Comparison of ENCODE assay signal across 8 mouse cellular contexts in genomic region chr8:12502321-12502775, GRCm38 (mm10).
DNase-seq lines count a peak whose midpoint lies in the region; ATAC-seq lines count a peak whose summit lies in the region.

No protein-coding gene starts in this region.

- intact Hi-C loops in heart, postnatal 36 days (cut with DNase I) = no loop called here

- H3K4me2 ChIP-seq in heart, embryonic 13.5 days = peak overlapping the region; percentile 73
- H3K4me2 ChIP-seq in kidney, embryonic 16.5 days (replicated peaks; ENCODE audit: low read depth, low read length) = peak overlapping the region; percentile 50
- peak overlapping the region; percentile 51 for H3K4me2 ChIP-seq in midbrain, embryonic 15.5 days

- peaks cover 96% of the 10 kb centered on the region for H3K27me3 ChIP-seq in heart, embryonic 13.5 days (replicated peaks)
- peaks cover 99% of the 10 kb centered on the region for H3K27me3 ChIP-seq in embryonic facial prominence, embryonic 10.5 days (replicated peaks; ENCODE audit: low read depth, poor library complexity, severe bottlenecking)
- peaks cover 79% of the 10 kb centered on the region for H3K27me3 ChIP-seq in kidney, embryonic 16.5 days (ENCODE audit: insufficient read depth, low read length)
- H3K27me3 ChIP-seq in midbrain, embryonic 15.5 days (replicated peaks) = peaks cover 14% of the 10 kb centered on the region

- peaks cover 13% of the 10 kb centered on the region for H3K4me1 ChIP-seq in heart, embryonic 13.5 days
- peaks cover 54% of the 10 kb centered on the region for H3K4me1 ChIP-seq in embryonic facial prominence, embryonic 10.5 days
- H3K4me1 ChIP-seq in kidney, embryonic 16.5 days (ENCODE audit: insufficient read depth, low read length) = peaks cover 9% of the 10 kb centered on the region; the same call in 1 of the 2 replicates
- H3K4me1 ChIP-seq in midbrain, embryonic 15.5 days = peaks cover 32% of the 10 kb centered on the region

- under 1% methylated on average over 22 of the region's 22 CpGs for WGBS in heart, embryonic 13.5 days
- under 1% methylated on average over 22 of the region's 22 CpGs for whole genome bisulfite sequencing in embryonic facial prominence, embryonic 10.5 days
- WGBS in kidney, embryonic 16.5 days = under 1% methylated on average over 22 of the region's 22 CpGs
- WGBS in midbrain, embryonic 15.5 days = 1% methylated on average over 22 of the region's 22 CpGs

- ATAC-seq in heart, embryonic 13.5 days (ENCODE audit: extremely low read depth, insufficient number of reproducible peaks, low FRiP score, low TSS enrichment) = no peak
- peak; percentile 44; the same call in 1 of the 2 replicates for ATAC-seq in kidney, embryonic 16.5 days (ENCODE audit: low FRiP score, low TSS enrichment)
- peak; percentile 77 for ATAC-seq in midbrain, embryonic 15.5 days (replicated peaks)

- peak overlapping the region; percentile 46 for H3K4me3 ChIP-seq in heart, embryonic 13.5 days
- peak overlapping the region; percentile 48 for H3K4me3 ChIP-seq in embryonic facial prominence, embryonic 10.5 days
- H3K4me3 ChIP-seq in kidney, embryonic 16.5 days (ENCODE audit: low read length) = peak overlapping the region; percentile 31
- peak overlapping the region; percentile 28 for H3K4me3 ChIP-seq in midbrain, embryonic 15.5 days

- H3K36me3 ChIP-seq in heart, embryonic 13.5 days = no peaks in the 10 kb centered on the region
- H3K36me3 ChIP-seq in embryonic facial prominence, embryonic 10.5 days (replicated peaks) = no peaks in the 10 kb centered on the region
- no peaks in the 10 kb centered on the region for H3K36me3 ChIP-seq in kidney, embryonic 16.5 days (ENCODE audit: insufficient read depth, low read length)
- H3K36me3 ChIP-seq in midbrain, embryonic 15.5 days (replicated peaks) = no peaks in the 10 kb centered on the region

- DNase-seq in heart, postnatal 36 days = no peak
- DNase-seq in embryonic facial prominence, embryonic 10.5 days (ENCODE audit: low spot score) = peak; percentile 69
- no peak for DNase-seq in adrenal gland, postnatal 25 days
- no peak for DNase-seq in left cerebral cortex, adult 18-20 months (ENCODE audit: low spot score in 2 of 2)
- DNase-seq in layer of hippocampus, postnatal 36 days = no peak

- H3K9me3 ChIP-seq in heart, embryonic 13.5 days = no peaks in the 10 kb centered on the region
- no peaks in the 10 kb centered on the region for H3K9me3 ChIP-seq in embryonic facial prominence, embryonic 10.5 days
- H3K9me3 ChIP-seq in kidney, embryonic 16.5 days (ENCODE audit: low read length) = no peaks in the 10 kb centered on the region
- no peaks in the 10 kb centered on the region for H3K9me3 ChIP-seq in midbrain, embryonic 15.5 days

- no peak overlapping the region for H3K27ac ChIP-seq in heart, embryonic 13.5 days (replicated peaks)
- peak overlapping the region; percentile 81 for H3K27ac ChIP-seq in embryonic facial prominence, embryonic 10.5 days (replicated peaks)
- H3K27ac ChIP-seq in kidney, embryonic 16.5 days (ENCODE audit: low read length) = no peak overlapping the region
- H3K27ac ChIP-seq in midbrain, embryonic 15.5 days = peak overlapping the region; percentile 62

- no peak overlapping the region for H3K9ac ChIP-seq in heart, embryonic 13.5 days
- no peak overlapping the region for H3K9ac ChIP-seq in kidney, embryonic 16.5 days (replicated peaks; ENCODE audit: low read length)
- no peak overlapping the region for H3K9ac ChIP-seq in midbrain, embryonic 15.5 days

Comparison
In these comparisons a context has a peak if more than half of its experiments do, and no peak if none do; other contexts are left out.
1. H3K27ac ChIP-seq: peak in embryonic facial prominence, embryonic 10.5 days (single experiment) and midbrain, embryonic 15.5 days (single experiment); none in heart, embryonic 13.5 days (single experiment) and kidney, embryonic 16.5 days (single experiment).
2. Peak in every context shown above with its lines, with median percentiles within 50 percentile points of each other: H3K4me2 ChIP-seq and H3K4me3 ChIP-seq.